Mouse (Mus musculus) stomach, embryonic 14.5 days (tissue): ENCODE measurements around the gene Lcp1. TPM values are rescaled to one million over a fixed set of nuclear protein-coding genes. Genes with fewer than 3 reads are reported as not detected.

Source experiments
- ATAC-seq: fragments of 200-750 bp; cut with Nextera tagmentation; 2 replicates; pipeline ENCODE4 v1.8.0; 2017; ENCODE audit warnings: low read depth, moderate TSS enrichment; ENCODE audit not compliant: insufficient number of reproducible peaks, insufficient read depth, low FRiP score
- H3K27ac ChIP-seq: fragments of 300-500 bp; sonication (generic); 2 replicates; pipeline ENCODE4 v1.5.1; 2014; ENCODE audit warnings: mild to moderate bottlenecking, low read length, moderate library complexity, mixed read lengths
- H3K27me3 ChIP-seq: fragments of 300-500 bp; sonication (generic); 2 replicates; pipeline ENCODE4 v1.6.1; 2014; ENCODE audit warnings: low read length, control low read depth, mixed read lengths; ENCODE audit not compliant: control insufficient read depth, insufficient read depth
- H3K36me3 ChIP-seq: fragments of 300-500 bp; sonication (generic); 2 replicates; pipeline ENCODE4 v1.6.1; 2014; ENCODE audit warnings: mild to moderate bottlenecking, control low read depth, low read length, moderate library complexity, mixed read lengths; ENCODE audit not compliant: control insufficient read depth, insufficient read depth
- H3K4me1 ChIP-seq: fragments of 300-500 bp; sonication (generic); 2 replicates; pipeline ENCODE4 v1.6.1; 2014; ENCODE audit warnings: low read length, control low read depth, mixed read lengths; ENCODE audit not compliant: control insufficient read depth, insufficient read depth
- H3K4me2 ChIP-seq: fragments of 300-500 bp; sonication (generic); replicated peaks from 2 replicates; pipeline ENCODE4 v1.6.1; 2014; ENCODE audit warnings: low read depth, low read length, control low read depth
- H3K4me3 ChIP-seq: fragments of 300-500 bp; sonication (generic); 2 replicates; pipeline ENCODE4 v1.5.1; 2014; ENCODE audit warnings: low read depth, low read length, control low read depth
- H3K9ac ChIP-seq: fragments of 300-500 bp; sonication (generic); replicated peaks from 2 replicates; pipeline ENCODE4 v1.6.1; 2014; ENCODE audit warnings: low read depth, mild to moderate bottlenecking, control low read depth, low read length, moderate library complexity, mixed read lengths
- H3K9me3 ChIP-seq: fragments of 300-500 bp; sonication (generic); 2 replicates; pipeline ENCODE4 v1.6.1; 2016; ENCODE audit warnings: low read depth, low read length, control low read depth; ENCODE audit not compliant: control insufficient read depth
- WGBS: fragments of 180-500 bp; shearing (Covaris S2); extraction: QIAGEN DNeasy Blood & Tissue Kit; methylation state at CpG from one replicate; pipeline ENCODE4 v1.1.7; 2014; 5-methylcytosine and 5-hydroxymethylcytosine counted together
- polyA plus RNA-seq: library from polyadenylated mRNA; unstranded; fragments of >200 nt; fragmentation: Nextera tagmentation; extraction: Ambion mirVana; gene quantifications from 2 replicates; pipeline ENCODE4 v1.2.1, GENCODE M21; 2014

The Lcp1 gene
- polyA plus RNA-seq, 1 experiment from 2014 or later = 47.0 TPM

GRCm38 (mm10) chr14:75148229-75148628 is 17.3 kb downstream of the Lcp1 start:
- Histone ChIP-seq H3K36me3 (no peaks in the 10 kb centered on the region), H3K4me3 (no peak overlapping the region), H3K4me2 (no peak overlapping the region), H3K9ac (no peak overlapping the region), H3K9me3 (no peaks in the 10 kb centered on the region), H3K27me3 (no peaks in the 10 kb centered on the region), H3K27ac (no peak overlapping the region), H3K4me1 (no peaks in the 10 kb centered on the region; the same call in 1 of the 2 replicates)
- no peak for ATAC-seq
- WGBS = 79% methylated on average over 9 of the region's 9 CpGs

GRCm38 (mm10) chr14:75150653-75151052 is 19.8 kb downstream of the Lcp1 start:
- Histone ChIP-seq H3K9ac (no peak overlapping the region), H3K9me3 (no peaks in the 10 kb centered on the region), H3K4me3 (no peak overlapping the region), H3K27me3 (no peaks in the 10 kb centered on the region), H3K27ac (no peak overlapping the region), H3K36me3 (no peaks in the 10 kb centered on the region), H3K4me1 (no peaks in the 10 kb centered on the region; the same call in 1 of the 2 replicates), H3K4me2 (no peak overlapping the region)
- 75% methylated on average over 2 of the region's 2 CpGs for WGBS
- ATAC-seq = no peak

GRCm38 (mm10) chr14:75151146-75151545 is 20.2 kb downstream of the Lcp1 start:
- Histone ChIP-seq H3K27ac (no peak overlapping the region), H3K9me3 (no peaks in the 10 kb centered on the region), H3K36me3 (no peaks in the 10 kb centered on the region), H3K4me3 (no peak overlapping the region), H3K4me1 (no peaks in the 10 kb centered on the region; the same call in 1 of the 2 replicates), H3K4me2 (no peak overlapping the region), H3K27me3 (no peaks in the 10 kb centered on the region), H3K9ac (no peak overlapping the region)
- no peak for ATAC-seq
- WGBS = 64% methylated on average over 3 of the region's 3 CpGs

- Histone ChIP-seq H3K4me2 (no peak overlapping the region), H3K36me3 (no peaks in the 10 kb centered on the region), H3K4me1 (no peaks in the 10 kb centered on the region; the same call in 1 of the 2 replicates), H3K27ac (no peak overlapping the region), H3K4me3 (no peak overlapping the region), H3K9ac (no peak overlapping the region), H3K9me3 (no peaks in the 10 kb centered on the region), H3K27me3 (no peaks in the 10 kb centered on the region)
- 69% methylated on average over 8 of the region's 8 CpGs for WGBS
- no peak for ATAC-seq
Measured at GRCm38 (mm10) chr14:75154481-75154880, 23.6 kb downstream of the Lcp1 start.

GRCm38 (mm10) chr14:75159375-75159774 is 28.5 kb downstream of the Lcp1 start:
- Histone ChIP-seq H3K4me3 (no peak overlapping the region), H3K9me3 (no peaks in the 10 kb centered on the region), H3K9ac (no peak overlapping the region), H3K4me1 (no peaks in the 10 kb centered on the region), H3K27me3 (no peaks in the 10 kb centered on the region), H3K36me3 (no peaks in the 10 kb centered on the region), H3K27ac (no peak overlapping the region), H3K4me2 (no peak overlapping the region)
- 86% methylated on average over 2 of the region's 2 CpGs for WGBS
- no peak for ATAC-seq

- Histone ChIP-seq H3K27ac (no peak overlapping the region), H3K9me3 (no peaks in the 10 kb centered on the region), H3K4me1 (no peaks in the 10 kb centered on the region), H3K4me3 (no peak overlapping the region), H3K9ac (no peak overlapping the region), H3K36me3 (no peaks in the 10 kb centered on the region), H3K4me2 (no peak overlapping the region), H3K27me3 (no peaks in the 10 kb centered on the region)
- WGBS = 91% methylated on average over 8 of the region's 8 CpGs
- ATAC-seq = no peak
Measured at GRCm38 (mm10) chr14:75163866-75164265, 33.0 kb downstream of the Lcp1 start.

- Histone ChIP-seq H3K4me1 (no peaks in the 10 kb centered on the region), H3K9ac (no peak overlapping the region), H3K9me3 (no peaks in the 10 kb centered on the region), H3K27me3 (no peaks in the 10 kb centered on the region), H3K36me3 (no peaks in the 10 kb centered on the region), H3K4me3 (no peak overlapping the region), H3K27ac (no peak overlapping the region), H3K4me2 (no peak overlapping the region)
- ATAC-seq = no peak
- 92% methylated on average over 9 of the region's 9 CpGs for WGBS
Measured at GRCm38 (mm10) chr14:75164345-75164744, 33.4 kb downstream of the Lcp1 start.

- ATAC-seq = no peak
- no peak overlapping the region for H3K27ac ChIP-seq
- H3K4me2 ChIP-seq = no peak overlapping the region
- no peak overlapping the region for H3K4me3 ChIP-seq
- H3K9ac ChIP-seq = no peak overlapping the region
- no peaks in the 10 kb centered on the region for H3K36me3 ChIP-seq
- H3K4me1 ChIP-seq = no peaks in the 10 kb centered on the region
- 53% methylated on average over 2 of the region's 2 CpGs for WGBS
- H3K9me3 ChIP-seq = no peaks in the 10 kb centered on the region
- H3K27me3 ChIP-seq = no peaks in the 10 kb centered on the region
Measured at GRCm38 (mm10) chr14:75165574-75166131, 34.8 kb downstream of the Lcp1 start.

GRCm38 (mm10) chr14:75168501-75168900 is 37.6 kb downstream of the Lcp1 start:
- Histone ChIP-seq H3K27ac (no peak overlapping the region), H3K9me3 (no peaks in the 10 kb centered on the region), H3K9ac (no peak overlapping the region), H3K4me3 (no peak overlapping the region), H3K4me2 (no peak overlapping the region), H3K36me3 (no peaks in the 10 kb centered on the region), H3K4me1 (no peaks in the 10 kb centered on the region), H3K27me3 (no peaks in the 10 kb centered on the region)
- ATAC-seq = no peak
- 76% methylated on average over 3 of the region's 3 CpGs for WGBS
